Mouse (Mus musculus) heart, embryonic 14.5 days (tissue): ENCODE measurements around the gene Gm5129. TPM values are rescaled to one million over a fixed set of nuclear protein-coding genes. Genes with fewer than 3 reads are reported as not detected.

ENCODE experiments used
- ATAC-seq: fragments of 200-750 bp; cut with Nextera tagmentation; 2 replicates; pipeline ENCODE4 v1.8.0; 2017; ENCODE audit warnings: low read depth, moderate TSS enrichment; ENCODE audit not compliant: insufficient number of reproducible peaks, insufficient read depth, low FRiP score
- H3K27ac ChIP-seq, 2 experiments: fragments of 200-500 bp in 1 of 2; fragments of 300-500 bp in 1 of 2; sonication (generic) in 1 of 2; replicated peaks in 1 of 2; 2 replicates each; pipeline ENCODE4 v1.5.1; 2012 to 2014; ENCODE audit warnings: low read depth in 2 of 2, low read length in 2 of 2, control low read depth in 1 of 2, mild to moderate bottlenecking in 1 of 2, mixed read lengths in 1 of 2; ENCODE audit not compliant: control insufficient read depth in 1 of 2, insufficient read depth in 1 of 2
- H3K27me3 ChIP-seq: fragments of 300-500 bp; sonication (generic); 2 replicates; pipeline ENCODE4 v1.6.1; 2014; ENCODE audit warnings: mild to moderate bottlenecking, low read length, control low read depth; ENCODE audit not compliant: control insufficient read depth, insufficient read depth
- H3K36me3 ChIP-seq: fragments of 300-500 bp; sonication (generic); 2 replicates; pipeline ENCODE4 v1.6.1; 2014; ENCODE audit warnings: mild to moderate bottlenecking, control low read depth, low read length, mixed read lengths; ENCODE audit not compliant: control insufficient read depth, insufficient read depth
- H3K4me1 ChIP-seq, 2 experiments: fragments of 200-500 bp in 1 of 2; fragments of 300-500 bp in 1 of 2; sonication (generic) in 1 of 2; 2 replicates each; pipeline ENCODE4 v1.6.1; 2012 to 2014; ENCODE audit warnings: low read length in 2 of 2, control low read depth in 1 of 2, mixed read lengths in 1 of 2; ENCODE audit not compliant: control insufficient read depth in 2 of 2, insufficient read depth in 2 of 2
- H3K4me2 ChIP-seq: fragments of 300-500 bp; sonication (generic); 2 replicates; pipeline ENCODE4 v1.6.1; 2014; ENCODE audit warnings: mild to moderate bottlenecking, low read length
- H3K4me3 ChIP-seq, 2 experiments: fragments of 200-500 bp in 1 of 2; fragments of 300-500 bp in 1 of 2; sonication (generic) in 1 of 2; 2 replicates each; pipeline ENCODE4 v1.5.1; 2012 to 2014; ENCODE audit warnings: low read length in 2 of 2, mild to moderate bottlenecking in 2 of 2, control low read depth in 1 of 2, low read depth in 1 of 2, moderate library complexity in 1 of 2; ENCODE audit not compliant: control insufficient read depth in 1 of 2, insufficient read depth in 1 of 2
- H3K9ac ChIP-seq: fragments of 300-500 bp; sonication (generic); 2 replicates; pipeline ENCODE4 v1.6.1; 2014; ENCODE audit warnings: mild to moderate bottlenecking, low read length
- H3K9me3 ChIP-seq: fragments of 300-500 bp; sonication (generic); 2 replicates; pipeline ENCODE4 v1.6.1; 2016; ENCODE audit warnings: low read length, control low read depth; ENCODE audit not compliant: control insufficient read depth
- WGBS: fragments of 180-500 bp; shearing (Covaris S2); extraction: QIAGEN DNeasy Blood & Tissue Kit; methylation state at CpG from one replicate; pipeline ENCODE4 v1.1.7; 2014; 5-methylcytosine and 5-hydroxymethylcytosine counted together
- polyA plus RNA-seq: library from polyadenylated mRNA; unstranded; fragments of >200 nt; fragmentation: Nextera tagmentation; extraction: Ambion mirVana; gene quantifications from 2 replicates; pipeline ENCODE4 v1.2.1, GENCODE M21; 2014

The Gm5129 gene
- polyA plus RNA-seq, 1 experiment from 2014 or later = not detected

GRCm38 (mm10) chr5:29725369-29725768, 10.4 kb downstream of the Gm5129 start:
- Histone ChIP-seq H3K9me3 (no peaks in the 10 kb centered on the region), H3K4me2 (no peak overlapping the region), H3K9ac (no peak overlapping the region), H3K36me3 (no peaks in the 10 kb centered on the region), H3K4me1 (no peaks in the 10 kb centered on the region), H3K4me3 (no peak overlapping the region), H3K27ac (no peak overlapping the region), H3K27me3 (no peaks in the 10 kb centered on the region)
- ATAC-seq = no peak
- WGBS = 78% methylated on average over 2 of the region's 2 CpGs

- no peak overlapping the region for H3K27ac ChIP-seq
- no peaks in the 10 kb centered on the region for H3K9me3 ChIP-seq
- no peak overlapping the region for H3K9ac ChIP-seq
- no peak overlapping the region for H3K4me2 ChIP-seq
- no peak for ATAC-seq
- WGBS = 19% methylated on average over 1 of the region's 1 CpGs
- H3K27me3 ChIP-seq = no peaks in the 10 kb centered on the region
- H3K4me3 ChIP-seq = no peak overlapping the region
- no peaks in the 10 kb centered on the region for H3K4me1 ChIP-seq
- H3K36me3 ChIP-seq = no peaks in the 10 kb centered on the region
These were observed 14.6 kb downstream of the Gm5129 start for GRCm38 (mm10) chr5:29721159-29721558.

- ATAC-seq = no peak
- 71% methylated on average over 1 of the region's 1 CpGs for WGBS
- no peak overlapping the region for H3K27ac ChIP-seq
- H3K9ac ChIP-seq = no peak overlapping the region
- H3K4me2 ChIP-seq = no peak overlapping the region
- H3K9me3 ChIP-seq = no peaks in the 10 kb centered on the region
- no peaks in the 10 kb centered on the region for H3K36me3 ChIP-seq
- H3K4me3 ChIP-seq = no peak overlapping the region
- no peaks in the 10 kb centered on the region for H3K27me3 ChIP-seq
- H3K4me1 ChIP-seq = no peaks in the 10 kb centered on the region
These were observed 22.8 kb downstream of the Gm5129 start for GRCm38 (mm10) chr5:29712906-29713305.

- no peaks in the 10 kb centered on the region for H3K9me3 ChIP-seq
- no peaks in the 10 kb centered on the region for H3K27me3 ChIP-seq
- H3K4me3 ChIP-seq = no peak overlapping the region
- no peak overlapping the region for H3K27ac ChIP-seq
- no peak for ATAC-seq
- H3K4me1 ChIP-seq = no peaks in the 10 kb centered on the region
- H3K9ac ChIP-seq = no peak overlapping the region
- H3K4me2 ChIP-seq = no peak overlapping the region
- no peaks in the 10 kb centered on the region for H3K36me3 ChIP-seq
These were observed 24.1 kb downstream of the Gm5129 start for GRCm38 (mm10) chr5:29711631-29712030.

- Histone ChIP-seq H3K9me3 (no peaks in the 10 kb centered on the region), H3K9ac (no peak overlapping the region), H3K4me3 (no peak overlapping the region), H3K4me1 (no peaks in the 10 kb centered on the region), H3K27ac (no peak overlapping the region), H3K36me3 (no peaks in the 10 kb centered on the region), H3K27me3 (no peaks in the 10 kb centered on the region), H3K4me2 (no peak overlapping the region)
- WGBS = 39% methylated on average over 5 of the region's 5 CpGs
- no peak for ATAC-seq
These were observed 27.5 kb downstream of the Gm5129 start for GRCm38 (mm10) chr5:29708258-29708657.

- WGBS = 70% methylated on average over 4 of the region's 4 CpGs
- H3K4me2 ChIP-seq = no peak overlapping the region
These were observed 28.5 kb downstream of the Gm5129 start for GRCm38 (mm10) chr5:29707241-29707640.

GRCm38 (mm10) chr5:29699520-29700202, 36.1 kb downstream of the Gm5129 start:
- H3K27ac ChIP-seq = no peak overlapping the region
- 74% methylated on average over 2 of the region's 2 CpGs for WGBS
- H3K4me1 ChIP-seq = peaks cover 0 to 3% of the 10 kb centered on the region in 2 experiments; a peak in 2 of 4 replicates
- H3K9me3 ChIP-seq = no peaks in the 10 kb centered on the region
- no peak overlapping the region for H3K4me2 ChIP-seq
- H3K4me3 ChIP-seq = no peak overlapping the region
- no peak overlapping the region for H3K9ac ChIP-seq
- H3K36me3 ChIP-seq = no peaks in the 10 kb centered on the region
- ATAC-seq = no peak
- no peaks in the 10 kb centered on the region for H3K27me3 ChIP-seq

More at GRCm38 (mm10) chr5:29707241-29707640, 28.5 kb downstream of the Gm5129 start:
- no peaks in the 10 kb centered on the region for H3K4me1 ChIP-seq
- H3K27ac ChIP-seq = no peak overlapping the region
- no peak overlapping the region for H3K4me3 ChIP-seq
- no peaks in the 10 kb centered on the region for H3K27me3 ChIP-seq
- no peaks in the 10 kb centered on the region for H3K9me3 ChIP-seq
- H3K9ac ChIP-seq = no peak overlapping the region
- no peaks in the 10 kb centered on the region for H3K36me3 ChIP-seq
- no peak for ATAC-seq

GRCm38 (mm10) chr5:29698493-29698892, 37.2 kb downstream of the Gm5129 start:
- 80% methylated on average over 4 of the region's 4 CpGs for WGBS
- ATAC-seq = no peak
- H3K9me3 ChIP-seq = no peaks in the 10 kb centered on the region
- H3K4me2 ChIP-seq = no peak overlapping the region
- H3K9ac ChIP-seq = no peak overlapping the region
- H3K4me1 ChIP-seq = peaks cover 0 to 3% of the 10 kb centered on the region in 2 experiments; a peak in 2 of 4 replicates
- H3K27ac ChIP-seq = no peak overlapping the region
- no peaks in the 10 kb centered on the region for H3K36me3 ChIP-seq
- H3K4me3 ChIP-seq = no peak overlapping the region
- no peaks in the 10 kb centered on the region for H3K27me3 ChIP-seq
